Mouse (Mus musculus) heart, embryonic 12.5 days (tissue): ENCODE measurements around the gene Sec62. TPM values are rescaled to one million over a fixed set of nuclear protein-coding genes. Genes with fewer than 3 reads are reported as not detected.

Experiments used
- ATAC-seq: fragments of 200-750 bp; cut with Nextera tagmentation; 2 replicates; pipeline ENCODE4 v1.8.0; 2017; ENCODE audit warnings: moderate TSS enrichment, moderate library complexity; ENCODE audit not compliant: insufficient number of reproducible peaks, low FRiP score
- H3K27ac ChIP-seq: fragments of 300-500 bp; sonication (generic); 2 replicates; pipeline ENCODE4 v1.5.1; 2016; ENCODE audit warnings: mild to moderate bottlenecking, moderate library complexity; ENCODE audit not compliant: poor library complexity, severe bottlenecking
- H3K27me3 ChIP-seq: fragments of 300-500 bp; sonication (generic); replicated peaks from 2 replicates; pipeline ENCODE4 v1.6.1; 2016; ENCODE audit warnings: mild to moderate bottlenecking, moderate library complexity
- H3K36me3 ChIP-seq: fragments of 300-500 bp; sonication (generic); 2 replicates; pipeline ENCODE4 v1.6.1; 2016; ENCODE audit warnings: mild to moderate bottlenecking, moderate library complexity
- H3K4me1 ChIP-seq: fragments of 300-500 bp; sonication (generic); replicated peaks from 2 replicates; pipeline ENCODE4 v1.6.1; 2016; ENCODE audit warnings: mild to moderate bottlenecking
- H3K4me2 ChIP-seq: fragments of 300-500 bp; sonication (generic); 2 replicates; pipeline ENCODE4 v1.6.1; 2016; ENCODE audit warnings: mild to moderate bottlenecking, moderate library complexity
- H3K4me3 ChIP-seq: fragments of 300-500 bp; sonication (generic); 2 replicates; pipeline ENCODE4 v1.5.1; 2016; ENCODE audit warnings: mild to moderate bottlenecking
- H3K9ac ChIP-seq: fragments of 300-500 bp; sonication (generic); 2 replicates; pipeline ENCODE4 v1.6.1; 2016; ENCODE audit warnings: mild to moderate bottlenecking, moderate library complexity
- H3K9me3 ChIP-seq: fragments of 300-500 bp; sonication (generic); replicated peaks from 2 replicates; pipeline ENCODE4 v1.6.1; 2016; ENCODE audit warnings: mild to moderate bottlenecking, moderate library complexity
- WGBS: fragments of 180-500 bp; shearing (Covaris S2); methylation state at CpG from one replicate; pipeline ENCODE4 v1.1.7; 2016; 5-methylcytosine and 5-hydroxymethylcytosine counted together
- polyA plus RNA-seq: library from polyadenylated mRNA; unstranded; fragments of >200 nt; fragmentation: Nextera tagmentation; extraction: Ambion mirVana; gene quantifications from 2 replicates; pipeline ENCODE4 v1.2.1, GENCODE M21; 2016

Sec62 gene
- 76.7 and 78.7 TPM in 2 replicates for polyA plus RNA-seq

DNA sequence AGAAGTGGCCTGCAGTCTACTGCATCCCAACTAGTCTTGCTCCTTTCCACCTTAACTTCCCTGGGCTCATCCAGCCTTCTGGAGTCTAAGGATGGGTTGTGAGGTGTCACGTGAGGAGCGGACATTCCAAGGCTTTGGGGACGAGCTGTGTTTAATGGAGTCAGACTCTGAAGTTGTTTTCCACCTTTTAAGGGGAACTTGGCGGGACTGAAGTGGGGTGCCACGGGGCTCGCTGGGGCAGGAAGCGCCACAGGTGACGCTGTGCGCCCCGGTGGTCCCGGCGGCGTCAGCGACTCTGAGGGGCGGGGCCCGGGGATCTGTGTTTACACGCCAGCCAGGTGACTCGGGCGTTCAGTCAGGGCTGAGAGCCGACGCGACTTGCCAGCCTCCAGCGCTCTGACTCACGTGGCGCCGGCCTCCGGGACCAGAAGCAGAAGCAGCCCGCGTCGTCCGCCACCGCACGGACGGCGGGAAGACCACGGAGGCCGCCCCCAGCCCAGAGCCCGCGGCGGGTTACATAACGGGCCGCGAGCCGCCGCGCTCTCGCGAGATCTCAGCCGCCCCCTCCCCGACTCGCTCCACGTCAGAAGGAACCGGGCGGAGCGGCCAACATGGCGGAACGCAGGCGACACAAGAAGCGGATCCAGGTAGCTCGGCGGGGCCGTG lies at the start of gene Sec62:
TSS of gene Sec62 (plus strand) at position 139 of the 666 bp plus-strand sequence.
- H3K4me3 ChIP-seq: peak within 1 kb of the TSS; percentile 91
- H3K4me1 ChIP-seq: peaks cover 3% of the 10 kb centered on the region; the same call in 1 of the 2 replicates
- no peaks in the 10 kb centered on the region for H3K36me3 ChIP-seq
- H3K9me3 ChIP-seq: no peaks in the 10 kb centered on the region
- H3K4me2 ChIP-seq: peak within 1 kb of the TSS; percentile 75
- ATAC-seq: peak; percentile 95
- no peaks in the 10 kb centered on the region for H3K27me3 ChIP-seq
- peak within 1 kb of the TSS; percentile 96 for H3K9ac ChIP-seq
- H3K27ac ChIP-seq: peak within 1 kb of the TSS; percentile 89
- WGBS: under 1% methylated on average over 61 of the region's 62 CpGs

DNA sequence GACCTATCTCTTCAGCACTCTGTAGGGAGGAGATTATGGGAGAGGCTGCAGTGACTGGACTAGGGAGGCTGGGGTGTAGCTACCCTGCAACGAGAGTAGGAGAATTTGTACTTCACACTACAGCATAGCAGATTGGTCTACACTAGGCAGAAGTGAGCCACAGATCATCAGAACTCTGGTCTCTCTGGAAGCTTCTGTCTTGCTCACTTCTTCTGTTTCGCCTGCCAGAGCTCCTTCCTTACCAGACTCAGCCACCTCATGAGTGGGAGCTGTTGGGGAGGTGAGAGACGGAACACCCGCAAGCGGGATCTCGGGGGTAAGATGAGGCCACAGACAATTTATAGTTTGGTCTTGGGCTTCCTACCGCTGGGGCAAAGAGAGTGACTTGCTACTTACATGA lies 49.8 kb upstream of the Sec62 start:
- Histone ChIP-seq H3K27me3 (no peaks in the 10 kb centered on the region), H3K4me3 (no peak overlapping the region), H3K9me3 (peaks cover 4% of the 10 kb centered on the region), H3K27ac (no peak overlapping the region), H3K36me3 (no peaks in the 10 kb centered on the region), H3K9ac (no peak overlapping the region), H3K4me2 (no peak overlapping the region), H3K4me1 (no peaks in the 10 kb centered on the region)
- ATAC-seq: no peak
- 85% methylated on average over 7 of the region's 7 CpGs for WGBS

DNA sequence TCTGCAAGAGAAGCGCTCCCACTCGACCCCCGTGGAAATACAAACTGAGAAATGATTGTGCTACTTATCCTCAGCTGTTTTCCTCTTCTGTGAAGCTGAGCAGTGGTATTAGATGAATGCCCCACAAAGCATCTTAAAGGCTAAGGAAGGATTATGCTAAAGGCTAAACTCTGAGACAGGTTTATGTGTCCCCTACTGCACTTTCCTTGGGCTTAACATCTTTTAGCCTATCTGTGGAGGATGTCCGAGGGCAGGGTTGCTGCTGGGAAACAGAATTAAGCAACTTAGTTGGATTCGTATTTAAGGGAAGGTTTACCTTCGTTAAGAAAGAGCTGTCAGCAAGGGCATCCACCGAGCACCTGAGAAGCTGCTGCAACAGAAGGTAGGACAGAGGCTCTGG lies 46.7 kb upstream of the Sec62 start, which contains the start of gene Samd7:
TSS of gene Samd7 (plus strand) at position 288 of the 400 bp plus-strand sequence.
- Histone ChIP-seq H3K9me3 (peaks cover 4% of the 10 kb centered on the region), H3K4me3 (no peak within 1 kb of the TSS), H3K27ac (no peak within 1 kb of the TSS), H3K4me1 (no peaks in the 10 kb centered on the region), H3K9ac (no peak within 1 kb of the TSS), H3K27me3 (no peaks in the 10 kb centered on the region), H3K36me3 (no peaks in the 10 kb centered on the region), H3K4me2 (no peak within 1 kb of the TSS)
- WGBS: 76% methylated on average over 7 of the region's 7 CpGs
- no peak for ATAC-seq

- H3K36me3 ChIP-seq: no peaks in the 10 kb centered on the region
- 78% methylated on average over 9 of the region's 9 CpGs for WGBS
Measured at GRCm38 (mm10) chr3:30748316-30748715, 44.4 kb upstream of the Sec62 start.

DNA sequence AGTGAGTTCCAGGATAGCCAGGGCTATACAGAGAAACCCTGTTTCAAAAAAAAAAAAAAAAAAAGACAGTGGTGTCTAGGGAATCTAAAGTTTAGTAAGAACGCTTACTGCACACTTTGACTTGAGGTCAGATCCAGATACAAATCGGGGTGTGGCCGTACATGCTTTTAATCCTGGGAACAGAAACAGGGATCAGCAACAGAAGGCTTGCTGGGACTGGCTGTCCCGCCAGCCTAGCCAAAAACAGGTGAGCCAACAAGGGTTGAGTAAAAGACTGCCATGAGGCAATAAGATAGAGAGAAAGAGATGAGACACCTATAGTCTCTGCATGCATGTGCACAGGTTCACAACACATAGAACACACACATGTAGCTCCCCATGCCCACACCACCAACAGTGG lies 38.0 kb upstream of the Sec62 start:
- Histone ChIP-seq H3K27ac (no peak overlapping the region), H3K36me3 (no peaks in the 10 kb centered on the region), H3K9me3 (no peaks in the 10 kb centered on the region), H3K4me3 (no peak overlapping the region), H3K4me1 (no peaks in the 10 kb centered on the region), H3K4me2 (no peak overlapping the region), H3K27me3 (no peaks in the 10 kb centered on the region), H3K9ac (no peak overlapping the region)
- WGBS: 91% methylated on average over 4 of the region's 4 CpGs
- ATAC-seq: no peak

More at GRCm38 (mm10) chr3:30748316-30748715, 44.4 kb upstream of the Sec62 start:
- no peak for ATAC-seq
- Histone ChIP-seq H3K4me3 (no peak overlapping the region), H3K9ac (no peak overlapping the region), H3K4me2 (no peak overlapping the region), H3K27me3 (no peaks in the 10 kb centered on the region), H3K9me3 (peaks cover 4% of the 10 kb centered on the region), H3K4me1 (no peaks in the 10 kb centered on the region), H3K27ac (no peak overlapping the region)

DNA sequence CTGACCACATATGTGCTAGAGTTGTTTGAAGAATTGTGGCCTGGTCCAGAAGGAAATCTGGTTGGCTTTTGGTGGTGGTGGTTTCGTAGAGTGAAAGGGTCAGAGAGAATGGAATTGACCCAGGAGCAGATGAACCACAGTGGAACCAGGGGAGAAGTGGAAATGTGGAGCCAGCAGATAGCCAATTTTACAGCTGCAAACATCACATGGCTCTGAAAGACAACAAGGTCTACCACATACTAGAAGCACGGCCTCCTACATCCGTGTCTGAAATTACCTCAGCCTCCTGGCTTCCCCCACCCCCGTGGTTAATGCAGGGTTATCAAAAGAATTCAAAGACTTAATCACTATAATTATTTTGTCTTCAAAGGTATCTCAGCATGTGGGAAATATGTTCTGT lies 27.8 kb upstream of the Sec62 start:
- Histone ChIP-seq H3K4me1 (peaks cover 16% of the 10 kb centered on the region), H3K9ac (no peak overlapping the region), H3K27ac (peak overlapping the region; percentile 51; the same call in 1 of the 2 replicates), H3K27me3 (no peaks in the 10 kb centered on the region), H3K36me3 (no peaks in the 10 kb centered on the region), H3K4me2 (no peak overlapping the region), H3K4me3 (no peak overlapping the region), H3K9me3 (no peaks in the 10 kb centered on the region)
- ATAC-seq: no peak
- WGBS: 83% methylated on average over 4 of the region's 4 CpGs

DNA sequence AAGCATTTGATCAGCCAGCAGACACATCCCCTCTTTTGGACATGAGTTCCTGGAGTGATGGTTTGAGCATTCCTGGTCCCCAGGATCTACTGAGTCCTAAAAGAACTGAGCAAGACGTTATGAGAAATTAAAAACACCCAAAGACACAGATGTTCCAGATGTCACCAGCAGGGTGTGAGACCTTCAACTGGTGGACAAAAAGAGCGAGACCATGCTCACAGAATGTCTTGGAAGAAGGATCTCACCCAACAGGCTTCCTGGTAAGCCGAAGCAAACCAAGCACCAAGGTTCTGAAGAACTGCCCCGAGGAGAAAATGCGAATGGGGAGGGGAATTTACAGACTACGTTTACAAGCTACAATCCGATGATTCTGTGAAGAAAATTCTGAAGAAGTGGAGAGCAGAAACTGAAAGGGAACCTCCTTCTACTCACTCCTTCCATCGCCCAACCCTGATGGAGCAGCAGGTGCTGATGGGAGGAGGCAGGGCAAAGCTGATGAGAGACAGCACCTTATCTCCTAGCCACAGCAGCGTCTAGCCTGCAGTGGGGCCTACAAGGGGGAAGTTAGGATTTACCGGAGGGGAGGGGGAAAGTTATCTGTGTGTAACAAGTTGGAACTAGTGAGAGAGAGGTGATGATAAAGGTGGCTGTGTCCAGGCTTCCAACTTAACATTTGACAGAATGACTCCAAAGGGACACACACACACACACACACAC lies 27.2 kb upstream of the Sec62 start:
- H3K27ac ChIP-seq: peak overlapping the region; percentile 61; the same call in 1 of the 2 replicates
- H3K4me2 ChIP-seq: peak overlapping the region; percentile 38
- peak; percentile 96 for ATAC-seq
- WGBS: 44% methylated on average over 10 of the region's 10 CpGs
- H3K9me3 ChIP-seq: no peaks in the 10 kb centered on the region
- no peak overlapping the region for H3K9ac ChIP-seq
- no peaks in the 10 kb centered on the region for H3K27me3 ChIP-seq
- peaks cover 16% of the 10 kb centered on the region for H3K4me1 ChIP-seq
- H3K4me3 ChIP-seq: no peak overlapping the region
- no peaks in the 10 kb centered on the region for H3K36me3 ChIP-seq

GRCm38 (mm10) chr3:30766177-30766576 lies 26.5 kb upstream of the Sec62 start:
- Histone ChIP-seq H3K4me1 (peaks cover 16% of the 10 kb centered on the region), H3K27ac (peak overlapping the region; percentile 61), H3K4me2 (peak overlapping the region; percentile 38), H3K27me3 (no peaks in the 10 kb centered on the region), H3K9ac (no peak overlapping the region), H3K9me3 (no peaks in the 10 kb centered on the region), H3K36me3 (no peaks in the 10 kb centered on the region), H3K4me3 (no peak overlapping the region)
- ATAC-seq: peak; percentile 87
- WGBS: 44% methylated on average over 7 of the region's 7 CpGs

DNA sequence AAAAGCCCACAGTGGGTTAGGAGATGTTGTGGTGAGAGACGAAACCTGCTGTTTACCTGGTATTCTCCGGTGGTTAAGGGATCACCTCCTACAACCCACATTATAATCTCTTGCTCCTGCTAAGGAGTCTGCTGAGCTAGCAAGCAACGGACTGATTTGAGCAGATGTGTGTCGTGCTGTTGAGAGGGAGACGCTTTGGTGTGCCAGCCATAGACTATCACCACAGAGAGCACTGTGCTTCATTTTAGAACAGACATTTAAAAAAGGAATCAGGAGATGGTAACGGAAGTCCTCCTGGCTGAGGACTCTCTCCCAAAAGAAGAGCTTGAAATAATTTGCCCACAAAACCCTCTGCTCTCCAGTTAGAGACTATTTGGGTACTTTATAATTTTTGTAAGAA lies 25.4 kb upstream of the Sec62 start:
- H3K27ac ChIP-seq: no peak overlapping the region

DNA sequence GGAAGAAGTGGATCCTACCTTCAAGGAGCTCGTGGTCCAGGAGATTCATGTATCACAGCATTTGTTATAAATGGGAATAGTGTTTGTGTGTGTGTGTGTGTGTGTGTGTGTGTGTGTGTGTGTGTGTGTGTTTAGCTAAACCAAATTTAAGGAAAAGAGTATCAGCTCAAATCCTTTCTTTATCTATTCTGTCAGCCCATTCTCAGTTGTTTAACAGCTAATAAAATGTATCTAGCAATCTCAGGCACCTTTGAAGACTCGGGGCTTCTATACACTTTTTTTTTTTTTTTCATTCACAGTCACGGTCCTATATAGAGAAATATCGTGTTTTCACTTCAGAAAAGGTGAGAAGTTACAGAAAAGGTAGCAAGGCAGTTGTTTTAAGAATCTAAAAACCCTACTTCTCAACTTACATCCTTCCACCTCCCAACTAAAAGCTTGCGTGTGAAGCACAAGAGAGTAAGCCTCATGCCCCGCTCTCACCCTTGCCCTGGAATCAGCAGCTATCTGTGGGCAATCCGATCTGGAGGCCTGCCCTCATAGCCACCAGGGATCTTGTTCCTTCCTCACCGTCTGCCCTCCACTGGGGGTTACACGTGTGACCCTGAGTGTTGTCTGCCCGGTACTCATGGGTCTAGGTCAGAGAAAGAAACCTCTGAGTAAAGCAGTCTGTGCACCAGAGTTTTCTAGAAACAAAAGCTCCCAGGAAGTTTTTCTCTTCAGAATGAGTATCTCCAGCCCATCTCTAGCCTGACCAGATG lies 22.7 kb upstream of the Sec62 start:
- H3K9ac ChIP-seq: no peak overlapping the region
- H3K4me2 ChIP-seq: no peak overlapping the region
- 60% methylated on average over 10 of the region's 10 CpGs for WGBS
- H3K27ac ChIP-seq: no peak overlapping the region
- no peaks in the 10 kb centered on the region for H3K9me3 ChIP-seq
- peaks cover 15% of the 10 kb centered on the region for H3K4me1 ChIP-seq
- H3K27me3 ChIP-seq: no peaks in the 10 kb centered on the region
- ATAC-seq: no peak
- no peak overlapping the region for H3K4me3 ChIP-seq
- H3K36me3 ChIP-seq: no peaks in the 10 kb centered on the region

More for the DNA sequence above, 25.4 kb upstream of the Sec62 start:
- ATAC-seq: no peak
- Histone ChIP-seq H3K4me1 (peaks cover 16% of the 10 kb centered on the region), H3K4me2 (no peak overlapping the region), H3K36me3 (no peaks in the 10 kb centered on the region), H3K9ac (no peak overlapping the region), H3K27me3 (no peaks in the 10 kb centered on the region), H3K9me3 (no peaks in the 10 kb centered on the region), H3K4me3 (no peak overlapping the region)
- 78% methylated on average over 6 of the region's 6 CpGs for WGBS

GRCm38 (mm10) chr3:30771560-30771959 lies 21.1 kb upstream of the Sec62 start:
- H3K27me3 ChIP-seq: no peaks in the 10 kb centered on the region
- H3K4me2 ChIP-seq: no peak overlapping the region
- no peaks in the 10 kb centered on the region for H3K4me1 ChIP-seq
- 91% methylated on average over 1 of the region's 1 CpGs for WGBS
- no peaks in the 10 kb centered on the region for H3K36me3 ChIP-seq
- no peak overlapping the region for H3K27ac ChIP-seq
- H3K9me3 ChIP-seq: no peaks in the 10 kb centered on the region
- H3K4me3 ChIP-seq: no peak overlapping the region
- no peak for ATAC-seq
- no peak overlapping the region for H3K9ac ChIP-seq
